Mouse (Mus musculus) ES-Bruce4 (cell line): Measurements from ENCODE around the gene Tram2.

ENCODE experiments used
- CTCF ChIP-seq: IDR thresholded peaks from one replicate; pipeline ENCODE4 v1.8.1; 2011; ENCODE audit warnings: low read depth, low read length
- POLR2A ChIP-seq: IDR thresholded peaks from one replicate; pipeline ENCODE4 v1.8.1; 2011; ENCODE audit warnings: low read length; ENCODE audit not compliant: insufficient read depth

DNA sequence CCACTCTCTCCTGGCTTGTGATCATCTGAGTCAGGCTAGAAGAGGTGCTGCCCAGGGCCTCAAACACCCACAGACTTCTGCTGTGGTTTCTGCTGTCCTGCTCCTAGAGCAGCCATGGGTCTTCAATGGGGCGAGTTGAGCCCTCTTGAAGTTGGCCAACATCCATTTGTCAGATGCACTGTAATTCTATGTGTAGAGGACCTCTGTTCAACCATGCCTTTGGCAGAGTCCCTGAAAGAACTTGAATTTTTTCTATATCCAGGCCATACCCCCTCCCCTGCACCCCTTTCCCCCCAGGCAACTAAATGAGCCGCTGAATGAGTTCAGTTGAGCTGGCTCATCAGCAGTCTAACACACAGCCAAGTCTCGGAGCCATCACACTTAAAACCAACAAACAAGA, 39.5 kb downstream of the Tram2 start:
- no peak for TF ChIP-seq POLR2A
- TF ChIP-seq CTCF = no peak
